Mouse (Mus musculus) testis, adult 2 months (tissue): ENCODE data around the gene Fundc1.

Experiments
- CTCF ChIP-seq: fragments of 200-500 bp; IDR thresholded peaks from 2 replicates; pipeline ENCODE4 v1.5.1; 2012; ENCODE audit warnings: low read depth, mild to moderate bottlenecking, inconsistent platforms, low read length, moderate library complexity; ENCODE audit not compliant: control insufficient read depth, insufficient read depth, insufficient replicate concordance
- POLR2A ChIP-seq: fragments of 200-500 bp; IDR thresholded peaks from 2 replicates; pipeline ENCODE4 v1.6.1; 2012; ENCODE audit warnings: low read depth, mild to moderate bottlenecking, inconsistent platforms, low read length, moderate library complexity; ENCODE audit not compliant: control insufficient read depth

DNA sequence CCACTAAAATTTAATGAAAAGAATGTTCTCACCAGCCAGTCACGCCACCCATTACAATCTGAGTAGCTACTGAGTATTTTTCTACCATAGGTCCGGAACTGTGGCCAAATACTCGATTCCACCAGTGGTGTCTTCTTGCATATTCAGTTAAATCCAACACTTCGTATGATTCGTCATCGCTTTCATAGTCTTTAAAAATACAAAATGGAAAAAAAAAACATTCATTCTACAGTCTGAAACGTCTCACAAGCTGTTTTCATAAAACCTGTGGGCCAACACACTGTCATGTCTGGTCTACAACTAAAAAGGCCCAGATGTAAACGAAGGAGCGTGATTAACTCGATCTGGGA is 879 bp downstream of the Fundc1 start:
- TF ChIP-seq CTCF (no peak), POLR2A (no peak)
